Mouse (Mus musculus) heart, adult 8-10 months (tissue): Measurements from ENCODE around the gene Cybrd1. TPM values are rescaled to one million over a fixed set of nuclear protein-coding genes. Genes with fewer than 3 reads are reported as not detected.

Experiments used
- DNase-seq: peaks from one replicate; pipeline ENCODE4 v3.0.0; 2022; ENCODE audit warnings: low spot score
- total RNA-seq, 4 experiments: library from RNA; stranded (reverse); gene quantifications; 2 replicates each; pipeline ENCODE4 v1.2.4; 2022

The Cybrd1 gene
- total RNA-seq, 4 experiments from 2014 or later = 1.4 to 3.9 (median 1.6) TPM

GRCm38 (mm10) chr2:71168461-71169021 lies 50.8 kb downstream of the Cybrd1 start:
- no peak for DNase-seq

- no peak for DNase-seq
These were observed 55.3 kb downstream of the Cybrd1 start for GRCm38 (mm10) chr2:71173031-71173430.

GRCm38 (mm10) chr2:71176329-71177249 lies 58.9 kb downstream of the Cybrd1 start:
- DNase-seq = no peak

GRCm38 (mm10) chr2:71177250-71177615 lies 59.5 kb downstream of the Cybrd1 start:
- DNase-seq = no peak

- no peak for DNase-seq
These were observed 60.0 kb downstream of the Cybrd1 start for GRCm38 (mm10) chr2:71177760-71178159.

- no peak for DNase-seq
These were observed 62.0 kb downstream of the Cybrd1 start for GRCm38 (mm10) chr2:71179716-71180115.

- no peak for DNase-seq
These were observed 63.0 kb downstream of the Cybrd1 start for GRCm38 (mm10) chr2:71180566-71181217.

- DNase-seq = no peak
These were observed 70.2 kb downstream of the Cybrd1 start for GRCm38 (mm10) chr2:71187950-71188349.

GRCm38 (mm10) chr2:71188861-71189260 lies 71.1 kb downstream of the Cybrd1 start:
- DNase-seq = no peak

- DNase-seq = no peak
These were observed 73.9 kb downstream of the Cybrd1 start for GRCm38 (mm10) chr2:71191391-71192194.

GRCm38 (mm10) chr2:71192195-71192807 lies 74.6 kb downstream of the Cybrd1 start:
- no peak for DNase-seq

Other genes with a start within 250 kb of the Cybrd1 start
- gene Dcaf17, start 62.6 kb upstream of the Cybrd1 start, total RNA-seq = 1 to 10 TPM; 3.5 to 5.3 (median 4.3) TPM
- gene Mettl8, start 62.3 kb upstream of the Cybrd1 start, total RNA-seq = 1 to 10 TPM; 4.0 to 6.1 (median 5.8) TPM
- gene Dync1i2, start 93.8 kb downstream of the Cybrd1 start, total RNA-seq = 10 to 100 TPM; 53.5 to 61.3 (median 59.5) TPM
- 100 to 1,000 TPM; 229 to 285 (median 258) TPM for gene Slc25a12, start 249.8 kb downstream of the Cybrd1 start, total RNA-seq